Mouse (Mus musculus) left cerebral cortex, postnatal 4 days (tissue): Measurements from ENCODE around the gene Pabpn1. TPM values are rescaled to one million over a fixed set of nuclear protein-coding genes. Genes with fewer than 3 reads are reported as not detected.
A peak's percentile ranks its signal among the peaks of the same experiment; 100 is the strongest.

Experiments used
- DNase-seq: peaks from one replicate; pipeline ENCODE4 v3.0.0-alpha.2; 2022
- intact Hi-C: fragments of 180-260 bp; cut with DNase I; formaldehyde crosslinking; loops from one replicate; pipeline ENCODE4 v1.15.1; 2025
- total RNA-seq, 2 experiments: library from RNA; stranded (reverse); gene quantifications; 2 replicates each; pipeline ENCODE4 v1.2.3; 2021

Gene Pabpn1
- total RNA-seq, 2 experiments from 2014 or later = 325 to 354 TPM

GRCm38 (mm10) chr14:54885309-54885708 is 7.0 kb upstream of the Pabpn1 start:
- no peak for DNase-seq
- intact Hi-C loops = no loop called here

DNA sequence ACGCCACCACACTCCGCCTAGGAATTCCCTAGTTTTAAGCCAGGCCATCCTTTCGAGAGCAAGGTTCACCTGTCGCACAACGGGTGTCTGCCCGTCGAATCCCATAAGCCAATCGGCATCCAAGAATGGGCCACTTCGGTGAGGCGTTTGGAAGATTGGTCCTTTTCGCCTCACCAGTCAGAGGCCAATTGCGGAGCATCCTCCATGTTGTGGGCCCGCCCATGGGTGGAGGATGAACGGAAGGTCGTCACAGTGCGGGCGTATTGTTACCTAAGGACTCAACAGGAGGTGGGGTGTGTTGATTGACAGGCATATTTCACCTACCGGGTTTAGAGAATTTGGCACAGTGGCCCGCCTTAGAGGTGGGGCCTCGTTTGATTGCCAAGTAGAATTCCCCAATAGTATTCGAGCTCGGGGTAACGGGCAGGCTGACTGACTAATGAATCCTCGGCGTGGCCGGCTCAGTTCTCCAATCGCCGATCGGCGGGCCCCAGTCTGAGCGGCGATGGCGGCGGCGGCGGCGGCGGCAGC is 1.4 kb downstream of the Pabpn1 start:
- intact Hi-C loops = no loop called here

GRCm38 (mm10) chr14:54894296-54895151 is 2.2 kb downstream of the Pabpn1 start:
- DNase-seq = peak; percentile 69
- intact Hi-C loops = no loop called here

More for the DNA sequence above, 1.4 kb downstream of the Pabpn1 start:
- DNase-seq = peak; percentile 97

DNA sequence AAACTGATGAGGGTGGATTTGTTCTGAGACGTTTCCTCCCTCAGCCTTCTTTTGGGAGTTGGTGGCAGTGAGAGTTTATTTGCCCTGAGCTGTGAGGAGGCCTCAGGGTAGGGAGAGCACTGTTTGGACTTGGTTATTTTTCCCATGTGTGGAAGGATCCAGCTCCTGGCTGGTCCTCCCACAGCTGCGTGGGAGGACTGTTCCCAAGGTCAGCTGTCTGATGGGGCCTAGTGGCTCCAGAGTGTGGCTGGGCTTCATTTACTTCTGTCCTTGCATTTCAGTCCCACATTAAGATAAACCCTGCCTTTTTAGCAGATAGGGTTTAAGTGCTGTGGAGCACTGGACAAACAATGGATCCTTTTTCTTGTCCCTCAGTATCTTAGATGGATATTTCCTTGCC is 5.1 kb downstream of the Pabpn1 start:
- DNase-seq = no peak
- intact Hi-C loops = no loop called here

- DNase-seq = peak; percentile 71
- intact Hi-C loops = no loop called here
Observed at GRCm38 (mm10) chr14:54900383-54900782, 8.1 kb downstream of the Pabpn1 start.

- intact Hi-C loops = no loop called here
- DNase-seq = no peak
Observed at GRCm38 (mm10) chr14:54903641-54904040, 11.3 kb downstream of the Pabpn1 start.

- intact Hi-C loops = loop anchor here (5.0 kb wide), 1 partner anchor 189 kb away; no protein-coding TSS in a partner anchor
- no peak for DNase-seq
Observed at GRCm38 (mm10) chr14:54908682-54909081, 16.4 kb downstream of the Pabpn1 start.

- intact Hi-C loops = no loop called here
- DNase-seq = peak; percentile 68
Observed at GRCm38 (mm10) chr14:54912109-54912850, 20.0 kb downstream of the Pabpn1 start.

GRCm38 (mm10) chr14:54912886-54913285 is 20.6 kb downstream of the Pabpn1 start, which contains the start of gene Slc22a17:
Gene Slc22a17, minus strand, starts transcription at chr14:54913132.
- intact Hi-C loops = no loop called here
- DNase-seq = peak; percentile 86

GRCm38 (mm10) chr14:54913343-54913742 is 21.0 kb downstream of the Pabpn1 start:
- DNase-seq = no peak
- intact Hi-C loops = no loop called here

DNA sequence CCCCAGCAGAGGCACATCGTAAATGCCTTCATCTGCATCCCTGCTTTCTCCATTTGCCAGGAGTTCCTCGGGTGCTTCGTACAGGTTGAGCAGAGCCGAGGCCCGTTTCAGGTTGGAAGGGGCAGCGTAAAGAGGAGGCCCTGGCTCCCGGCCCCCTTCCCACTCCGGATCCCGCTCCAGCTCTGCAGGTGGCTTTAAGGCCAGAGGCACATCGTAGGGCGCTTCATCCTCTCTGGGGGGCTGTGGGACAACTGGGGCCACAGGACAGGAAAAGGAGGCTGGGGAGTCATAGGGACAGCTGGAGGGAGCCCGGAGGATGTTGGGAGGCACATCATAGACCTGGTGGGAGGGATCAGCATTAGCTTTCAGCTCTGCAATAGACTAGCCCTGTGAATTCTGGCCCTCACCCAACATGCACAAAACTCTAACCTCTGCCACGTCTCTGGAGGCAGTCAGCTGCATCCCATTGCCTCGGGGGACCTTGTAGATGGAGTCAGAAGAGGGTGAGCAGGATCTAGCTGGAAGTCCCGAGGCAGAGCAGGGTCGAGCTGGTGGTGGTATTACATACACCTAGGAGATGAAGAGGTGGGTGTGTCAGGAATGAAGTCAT is 27.9 kb downstream of the Pabpn1 start:
- no peak for DNase-seq
- intact Hi-C loops = no loop called here

GRCm38 (mm10) chr14:54924641-54925348 is 32.5 kb downstream of the Pabpn1 start:
- DNase-seq = peak; percentile 75
- intact Hi-C loops = no loop called here

GRCm38 (mm10) chr14:54925349-54926342 is 33.3 kb downstream of the Pabpn1 start, which contains the start of gene Efs:
Gene Efs, minus strand, starts transcription at chr14:54926126.
- DNase-seq = peak; percentile 82
- intact Hi-C loops = no loop called here

GRCm38 (mm10) chr14:54926401-54927158 is 34.3 kb downstream of the Pabpn1 start:
- DNase-seq = peak; percentile 77
- intact Hi-C loops = no loop called here

- intact Hi-C loops = no loop called here
- no peak for DNase-seq
Observed at GRCm38 (mm10) chr14:54927296-54927695, 35.0 kb downstream of the Pabpn1 start.

DNA sequence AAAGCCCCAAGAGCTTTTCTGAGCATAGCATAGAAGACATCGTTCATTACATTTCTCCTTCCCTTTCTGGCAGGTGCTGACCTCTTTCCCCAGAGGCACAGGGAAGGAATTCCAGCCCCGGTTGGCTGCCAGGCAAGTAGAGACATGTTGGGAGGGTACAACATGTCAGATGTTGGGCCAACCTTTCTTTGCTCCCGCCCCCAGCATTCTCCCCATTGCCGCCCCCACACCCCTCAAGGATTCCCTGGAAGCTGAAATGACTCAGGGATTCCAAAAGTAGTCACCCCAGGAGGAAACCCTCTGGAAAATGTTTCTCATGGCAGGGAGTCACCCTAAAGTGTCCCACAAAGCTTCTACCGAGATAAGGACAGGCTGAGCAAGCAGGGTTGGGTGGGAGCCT is 37.5 kb downstream of the Pabpn1 start:
- DNase-seq = no peak
- intact Hi-C loops = no loop called here

DNA sequence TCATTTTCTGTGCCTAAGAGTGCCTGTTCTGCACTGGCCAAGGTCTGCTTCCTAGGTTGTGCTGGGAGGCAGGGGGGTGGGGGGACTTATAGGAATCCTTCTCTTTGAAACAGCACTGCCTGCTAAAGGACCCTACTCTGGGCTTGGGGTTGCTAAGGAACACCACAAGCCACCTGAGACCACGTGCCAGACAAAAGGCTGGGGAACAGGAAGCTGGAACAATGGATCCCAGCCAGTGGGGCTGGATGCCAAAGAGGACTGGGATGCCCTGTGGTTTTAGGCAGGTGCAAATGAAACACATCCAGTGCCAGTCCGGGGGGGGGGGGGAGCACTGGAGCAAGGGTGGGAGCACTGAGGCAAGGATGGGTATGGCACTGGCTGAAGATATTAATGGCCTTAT is 38.1 kb downstream of the Pabpn1 start:
- peak; percentile 38 for DNase-seq
- intact Hi-C loops = no loop called here

DNA sequence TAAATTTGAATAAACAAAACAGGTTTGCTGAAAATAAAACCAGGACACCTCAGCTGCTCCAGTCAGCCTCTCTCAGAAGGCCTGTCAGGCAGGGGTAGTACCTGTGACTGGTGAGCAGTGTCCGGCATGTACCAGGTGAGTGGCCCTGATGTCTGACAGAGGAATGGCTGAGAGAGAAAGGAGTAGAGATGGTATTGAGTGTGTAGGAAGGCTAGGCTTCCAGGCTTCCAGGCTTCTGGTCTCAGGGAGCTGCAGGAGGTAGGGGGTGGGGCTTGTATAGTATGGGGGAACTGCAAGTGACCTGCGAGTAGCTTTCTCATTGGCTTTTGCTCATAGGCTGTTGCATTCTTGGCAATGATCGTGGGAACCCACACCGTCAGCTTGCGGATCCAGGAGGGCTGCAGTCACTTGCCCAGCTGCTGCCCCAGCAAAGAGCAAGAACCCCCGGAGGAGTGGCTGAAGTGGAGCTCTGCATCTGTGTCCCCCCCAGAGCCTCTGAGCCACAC is 40.4 kb downstream of the Pabpn1 start, which contains the start of gene Il25:
Il25 (plus strand) TSS at position 51 of the 506 bp plus-strand sequence.
- intact Hi-C loops = no loop called here
- peak; percentile 33 for DNase-seq
